Mouse (Mus musculus) urinary bladder, postnatal 36 days (tissue): ENCODE measurements around the gene Slc22a13.
"Not testable (repeated sequence)": the region's sequence is repeated elsewhere in the genome, so short reads cannot be mapped to it uniquely, and the experiment has no call there.

Experiments
- DNase-seq, 2 experiments: peaks; one replicate each; pipeline ENCODE4 v3.0.0; 2022; ENCODE audit warnings: low spot score in 2 of 2, mixed read lengths in 1 of 2

Gene Slc22a13

GRCm38 (mm10) chr9:119208998-119209397 is at the start of gene Slc22a13:
Gene Slc22a13, minus strand, starts transcription at chr9:119209098.
- no peak for DNase-seq

- no peak for DNase-seq
These were observed 49.2 kb upstream of the Slc22a13 start for GRCm38 (mm10) chr9:119258128-119258527.

GRCm38 (mm10) chr9:119256161-119256560 is 47.3 kb upstream of the Slc22a13 start:
- no peak for DNase-seq

- no peak for DNase-seq
These were observed 46.2 kb upstream of the Slc22a13 start for GRCm38 (mm10) chr9:119255096-119255495.

- DNase-seq: no peak
These were observed 45.3 kb upstream of the Slc22a13 start for GRCm38 (mm10) chr9:119254187-119254586.

- DNase-seq: no peak
These were observed 39.1 kb upstream of the Slc22a13 start for GRCm38 (mm10) chr9:119247996-119248395.

GRCm38 (mm10) chr9:119246826-119247225 is 37.9 kb upstream of the Slc22a13 start:
- DNase-seq: peak in 1 of 2 experiments; percentile 25

GRCm38 (mm10) chr9:119243981-119244380 is 35.1 kb upstream of the Slc22a13 start:
- DNase-seq: no peak

- DNase-seq: no peak
These were observed 32.4 kb upstream of the Slc22a13 start for GRCm38 (mm10) chr9:119241169-119241865.

- DNase-seq: no peak
These were observed 31.5 kb upstream of the Slc22a13 start for GRCm38 (mm10) chr9:119240286-119240997.

GRCm38 (mm10) chr9:119239274-119239673 is 30.4 kb upstream of the Slc22a13 start:
- DNase-seq: no peak

- DNase-seq: no peak
These were observed 29.9 kb upstream of the Slc22a13 start for GRCm38 (mm10) chr9:119238796-119239195.

GRCm38 (mm10) chr9:119231552-119231951 is 22.7 kb upstream of the Slc22a13 start:
- no peak for DNase-seq

- no peak for DNase-seq
These were observed 21.9 kb upstream of the Slc22a13 start for GRCm38 (mm10) chr9:119230829-119231228.

GRCm38 (mm10) chr9:119220249-119220648 is 11.4 kb upstream of the Slc22a13 start:
- DNase-seq: no peak

GRCm38 (mm10) chr9:119219667-119220066 is 10.8 kb upstream of the Slc22a13 start:
- no peak for DNase-seq

GRCm38 (mm10) chr9:119215341-119215740 is 6.4 kb upstream of the Slc22a13 start:
- DNase-seq: not testable (repeated sequence)

- DNase-seq: no peak
These were observed 5.7 kb upstream of the Slc22a13 start for GRCm38 (mm10) chr9:119214601-119215000.

- DNase-seq: no peak
These were observed 4.1 kb upstream of the Slc22a13 start for GRCm38 (mm10) chr9:119212996-119213395.

- no peak for DNase-seq
These were observed 1.8 kb downstream of the Slc22a13 start for GRCm38 (mm10) chr9:119207113-119207512.

- DNase-seq: no peak
These were observed 2.2 kb downstream of the Slc22a13 start for GRCm38 (mm10) chr9:119206666-119207065.

- DNase-seq: no peak
These were observed 3.1 kb downstream of the Slc22a13 start for GRCm38 (mm10) chr9:119205756-119206155.

GRCm38 (mm10) chr9:119203617-119204016 is 5.3 kb downstream of the Slc22a13 start:
- no peak for DNase-seq
